Mouse (Mus musculus): ENCODE measurements at regions not wholly inside any gene's neighbourhood (a gene's known extent, or its start where the extent isn't known, plus 50 kb on each side); places are given as distances from the start of the nearest gene placed in this dataset.
"Not testable (repeated sequence)": the region's sequence is repeated elsewhere in the genome, so short reads cannot be mapped to it uniquely, and the experiment has no call there.

DNA sequence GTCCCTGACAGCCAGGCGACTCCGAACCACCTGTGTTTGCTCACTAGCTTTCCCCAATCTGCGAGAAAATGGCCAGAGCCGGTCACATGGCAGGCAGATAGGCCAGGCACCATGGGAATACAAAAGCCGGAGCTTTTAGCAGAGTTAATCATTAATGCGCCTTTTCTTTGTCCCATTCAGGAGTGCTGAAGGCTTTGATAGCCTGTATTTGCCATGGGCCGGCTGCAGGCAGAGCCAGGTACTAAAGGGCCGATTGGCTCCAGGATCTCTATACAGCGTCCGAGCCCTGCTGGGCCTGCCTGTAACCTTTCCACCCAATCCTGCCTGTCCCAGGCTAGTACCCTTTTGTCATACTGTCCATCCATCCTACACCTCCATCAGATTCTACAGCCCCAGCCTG, 78.1 kb downstream of the Foxa2 start:
- Histone ChIP-seq H3K4me1 (ENCODE audit: control insufficient read depth, insufficient read depth, low read length) (no peaks in the 10 kb centered on the region), H3K27me3 (ENCODE audit: control insufficient read depth, insufficient read depth, low read length) (no peaks in the 10 kb centered on the region), H3K9ac (ENCODE audit: low read length) (no peak overlapping the region), H3K36me3 (ENCODE audit: control insufficient read depth, insufficient read depth) (no peaks in the 10 kb centered on the region), H3K27ac (ENCODE audit: low read length) (no peak overlapping the region), H3K9me3 (replicated peaks; ENCODE audit: control insufficient read depth, low read length) (no peaks in the 10 kb centered on the region), H3K4me2 (ENCODE audit: low read depth, low read length) (no peak overlapping the region), H3K4me3 (ENCODE audit: low read length) (no peak overlapping the region)
- ATAC-seq (replicated peaks; ENCODE audit: extremely low read depth, insufficient read depth, low FRiP score) = no peak
- 51% methylated on average over 10 of the region's 10 CpGs for WGBS

DNA sequence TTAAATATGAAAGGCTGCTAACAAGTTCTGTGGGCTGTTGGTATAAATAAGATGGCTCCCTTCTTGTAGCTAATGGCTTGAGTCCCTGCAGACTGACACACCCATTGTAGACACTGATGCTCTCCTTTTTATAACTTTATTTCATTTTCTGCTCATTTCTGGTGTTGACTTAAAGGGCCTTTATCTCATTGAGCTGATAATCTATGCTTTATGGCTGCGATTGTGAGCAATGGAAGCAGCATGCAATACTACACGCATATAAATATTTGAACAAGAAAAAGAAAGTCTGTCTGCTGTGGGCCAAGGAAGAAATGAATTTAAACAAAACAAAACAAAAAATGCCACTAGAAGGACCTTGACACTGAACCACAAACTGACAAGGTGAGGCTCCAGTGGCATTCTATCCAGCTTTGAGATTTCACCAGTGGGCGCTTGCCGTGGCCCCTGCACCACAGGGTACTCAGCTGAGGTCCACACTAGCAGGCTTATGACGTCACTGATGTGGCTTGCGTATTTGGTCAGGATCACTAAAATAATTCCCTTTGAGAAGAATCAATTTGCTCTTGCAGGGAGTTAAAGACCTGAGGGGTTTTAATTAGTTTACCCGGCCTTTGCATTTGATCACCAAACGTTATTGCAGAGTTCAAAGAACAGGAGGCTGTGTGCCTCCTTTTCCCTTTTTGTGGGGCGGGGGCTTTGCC, 78.8 kb downstream of the Foxa2 start:
- H3K27me3 ChIP-seq (ENCODE audit: control insufficient read depth, insufficient read depth, low read length) = no peaks in the 10 kb centered on the region
- H3K4me3 ChIP-seq (ENCODE audit: low read length) = no peak overlapping the region
- H3K36me3 ChIP-seq (ENCODE audit: control insufficient read depth, insufficient read depth) = no peaks in the 10 kb centered on the region
- no peaks in the 10 kb centered on the region for H3K9me3 ChIP-seq (replicated peaks; ENCODE audit: control insufficient read depth, low read length)
- no peaks in the 10 kb centered on the region for H3K4me1 ChIP-seq (ENCODE audit: control insufficient read depth, insufficient read depth, low read length)
- WGBS = 58% methylated on average over 9 of the region's 9 CpGs
- no peak overlapping the region for H3K9ac ChIP-seq (ENCODE audit: low read length)
- no peak for ATAC-seq (replicated peaks; ENCODE audit: extremely low read depth, insufficient read depth, low FRiP score)
- H3K27ac ChIP-seq (ENCODE audit: low read length) = no peak overlapping the region
- no peak overlapping the region for H3K4me2 ChIP-seq (ENCODE audit: low read depth, low read length)

DNA sequence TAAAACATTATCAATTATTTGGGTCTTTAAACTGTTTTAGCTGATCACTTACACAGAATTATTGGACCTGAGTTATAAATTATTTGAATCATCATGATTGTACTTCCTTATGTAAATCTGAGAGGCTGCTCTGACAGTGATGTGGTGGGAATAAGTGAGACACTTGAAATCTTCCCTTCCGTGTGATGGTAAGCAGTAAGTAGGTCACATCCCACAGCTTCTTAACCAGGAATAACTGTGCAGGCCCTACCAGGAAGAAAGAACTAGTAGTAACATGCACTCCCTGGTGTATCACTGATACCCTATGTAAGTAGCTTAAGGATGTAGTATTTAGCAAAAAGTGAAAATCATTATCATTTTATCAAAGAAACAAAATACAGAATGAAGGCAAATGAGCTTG, 83.5 kb downstream of the Foxa2 start:
- not testable (repeated sequence) for ATAC-seq (replicated peaks; ENCODE audit: extremely low read depth, insufficient read depth, low FRiP score); H3K4me2 ChIP-seq (ENCODE audit: low read depth, low read length); H3K4me3 ChIP-seq (ENCODE audit: low read length); H3K27ac ChIP-seq (ENCODE audit: low read length); H3K4me1 ChIP-seq (ENCODE audit: control insufficient read depth, insufficient read depth, low read length); H3K27me3 ChIP-seq (ENCODE audit: control insufficient read depth, insufficient read depth, low read length); H3K9ac ChIP-seq (ENCODE audit: low read length); H3K36me3 ChIP-seq (ENCODE audit: control insufficient read depth, insufficient read depth); H3K9me3 ChIP-seq (replicated peaks; ENCODE audit: control insufficient read depth, low read length)
- WGBS = 68% methylated on average over 1 of the region's 1 CpGs

DNA sequence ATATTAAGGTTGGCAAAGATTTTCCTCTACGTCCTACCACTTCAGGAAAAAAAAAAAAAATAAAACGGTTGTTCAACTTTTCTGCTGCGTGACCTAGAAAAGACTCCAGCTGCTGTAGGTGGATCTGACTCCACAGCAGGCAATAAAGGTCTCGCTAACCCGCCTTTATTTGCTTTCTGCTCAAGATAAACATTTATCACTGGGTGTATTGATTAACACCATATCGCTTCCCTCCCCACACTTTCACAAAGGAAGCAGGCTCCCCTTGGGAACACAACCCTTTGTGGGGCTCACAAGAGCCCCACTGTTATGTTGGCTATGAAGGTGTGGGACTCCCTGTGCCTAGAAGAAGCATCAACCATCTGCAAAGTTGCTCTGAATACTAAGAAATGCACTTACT, 85.1 kb downstream of the Foxa2 start:
- no peak overlapping the region for H3K4me2 ChIP-seq (ENCODE audit: low read depth, low read length)
- ATAC-seq (replicated peaks; ENCODE audit: extremely low read depth, insufficient read depth, low FRiP score) = no peak
- no peaks in the 10 kb centered on the region for H3K9me3 ChIP-seq (replicated peaks; ENCODE audit: control insufficient read depth, low read length)
- no peaks in the 10 kb centered on the region for H3K4me1 ChIP-seq (ENCODE audit: control insufficient read depth, insufficient read depth, low read length)
- H3K27me3 ChIP-seq (ENCODE audit: control insufficient read depth, insufficient read depth, low read length) = no peaks in the 10 kb centered on the region; the same call in 1 of the 2 replicates
- WGBS = 41% methylated on average over 6 of the region's 6 CpGs
- H3K9ac ChIP-seq (ENCODE audit: low read length) = no peak overlapping the region
- H3K36me3 ChIP-seq (ENCODE audit: control insufficient read depth, insufficient read depth) = no peaks in the 10 kb centered on the region
- H3K4me3 ChIP-seq (ENCODE audit: low read length) = no peak overlapping the region
- no peak overlapping the region for H3K27ac ChIP-seq (ENCODE audit: low read length)

DNA sequence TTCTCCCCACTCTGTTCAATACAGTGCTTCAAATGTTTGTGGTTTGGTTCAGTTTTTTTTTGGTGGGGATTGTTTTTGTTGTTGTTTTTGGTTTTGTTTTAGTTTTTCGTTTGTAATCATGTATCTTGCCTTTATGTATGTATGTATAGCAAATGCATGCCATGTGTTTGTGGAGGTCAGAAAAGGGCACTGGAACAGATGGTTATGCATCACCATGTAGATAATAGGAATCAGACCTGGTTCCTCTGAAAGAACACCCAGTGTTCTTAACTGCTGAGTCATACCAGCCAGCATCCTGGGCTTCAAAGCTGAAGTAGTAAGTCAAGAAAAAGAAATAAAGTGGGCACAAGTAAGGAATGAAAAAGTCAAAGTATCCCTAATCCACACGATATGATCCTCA, 92.6 kb downstream of the Foxa2 start:
- Histone ChIP-seq H3K9me3 (replicated peaks; ENCODE audit: control insufficient read depth, low read length) (no peaks in the 10 kb centered on the region), H3K27me3 (ENCODE audit: control insufficient read depth, insufficient read depth, low read length) (no peaks in the 10 kb centered on the region), H3K4me3 (ENCODE audit: low read length) (no peak overlapping the region), H3K9ac (ENCODE audit: low read length) (no peak overlapping the region), H3K36me3 (ENCODE audit: control insufficient read depth, insufficient read depth) (no peaks in the 10 kb centered on the region), H3K27ac (ENCODE audit: low read length) (no peak overlapping the region), H3K4me2 (ENCODE audit: low read depth, low read length) (no peak overlapping the region), H3K4me1 (ENCODE audit: control insufficient read depth, insufficient read depth, low read length) (no peaks in the 10 kb centered on the region)
- ATAC-seq (replicated peaks; ENCODE audit: extremely low read depth, insufficient read depth, low FRiP score) = no peak
- 55% methylated on average over 2 of the region's 2 CpGs for WGBS

DNA sequence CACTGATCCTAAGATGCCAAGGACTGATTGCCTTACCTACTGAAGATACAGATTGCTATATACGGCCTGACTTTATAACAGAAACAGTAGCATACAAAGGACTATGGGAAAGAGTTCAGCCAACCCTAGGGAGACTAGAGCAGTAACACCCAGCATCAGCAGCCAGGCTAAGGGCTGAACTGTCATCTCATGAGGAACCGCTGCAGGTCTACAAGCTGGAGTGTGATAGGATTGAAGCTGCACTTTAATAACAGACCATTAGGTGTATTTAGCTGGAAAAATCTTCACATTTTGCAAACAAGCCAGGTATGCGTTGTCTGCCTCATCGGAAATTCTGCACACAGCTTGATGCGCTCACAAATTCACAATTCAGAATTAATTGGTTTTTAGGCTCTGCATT, 95.5 kb downstream of the Foxa2 start:
- Histone ChIP-seq H3K27ac (ENCODE audit: low read length) (no peak overlapping the region), H3K27me3 (ENCODE audit: control insufficient read depth, insufficient read depth, low read length) (no peaks in the 10 kb centered on the region), H3K36me3 (ENCODE audit: control insufficient read depth, insufficient read depth) (no peaks in the 10 kb centered on the region), H3K4me1 (ENCODE audit: control insufficient read depth, insufficient read depth, low read length) (no peaks in the 10 kb centered on the region), H3K9me3 (replicated peaks; ENCODE audit: control insufficient read depth, low read length) (no peaks in the 10 kb centered on the region), H3K4me3 (ENCODE audit: low read length) (no peak overlapping the region), H3K9ac (ENCODE audit: low read length) (no peak overlapping the region), H3K4me2 (ENCODE audit: low read depth, low read length) (no peak overlapping the region)
- 87% methylated on average over 5 of the region's 5 CpGs for WGBS
- no peak for ATAC-seq (replicated peaks; ENCODE audit: extremely low read depth, insufficient read depth, low FRiP score)

DNA sequence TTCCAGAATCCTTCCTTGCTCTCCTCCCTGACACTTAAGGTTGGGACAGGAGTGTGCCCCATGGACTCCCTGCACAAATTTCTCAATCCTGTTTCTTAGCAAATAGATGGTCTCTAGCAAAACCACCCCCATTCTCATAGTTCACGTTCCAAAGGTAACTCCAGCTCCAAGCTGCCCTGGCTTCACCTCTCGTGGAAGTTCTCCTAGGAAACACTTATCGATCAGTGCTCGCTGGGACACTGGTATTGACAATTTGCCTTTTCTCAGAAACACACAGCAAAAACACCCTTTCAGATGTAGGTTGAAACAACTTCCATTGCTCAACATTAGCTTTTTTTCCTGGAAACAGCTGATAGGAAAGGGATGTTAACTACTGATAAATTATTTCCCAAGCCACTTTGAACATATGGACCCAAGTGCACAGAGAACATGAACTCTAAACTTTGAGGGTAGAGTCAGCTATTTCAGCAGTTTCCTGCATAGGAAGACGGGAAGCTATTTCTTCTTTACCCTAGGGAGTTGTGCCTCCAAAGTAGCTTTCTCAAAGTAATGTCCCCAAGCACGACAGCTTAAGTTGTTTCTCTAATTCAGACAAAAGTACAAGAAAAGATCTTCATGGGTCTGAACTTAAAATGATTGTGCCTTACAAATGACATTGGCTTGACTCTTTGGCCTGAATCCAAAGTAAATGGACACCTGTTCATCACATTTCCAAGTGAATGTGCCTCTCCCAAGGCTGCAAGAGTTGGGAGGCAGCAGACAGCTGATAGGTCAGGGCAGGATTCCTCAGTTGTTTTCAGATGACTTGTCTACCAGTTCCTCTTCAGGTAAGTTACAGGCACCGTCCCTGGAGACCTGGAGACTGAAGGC, 102.4 kb downstream of the Foxa2 start:
- H3K4me1 ChIP-seq (ENCODE audit: control insufficient read depth, insufficient read depth, low read length) = no peaks in the 10 kb centered on the region
- H3K9me3 ChIP-seq (replicated peaks; ENCODE audit: control insufficient read depth, low read length) = no peaks in the 10 kb centered on the region
- no peaks in the 10 kb centered on the region for H3K27me3 ChIP-seq (ENCODE audit: control insufficient read depth, insufficient read depth, low read length)
- H3K36me3 ChIP-seq (ENCODE audit: control insufficient read depth, insufficient read depth) = no peaks in the 10 kb centered on the region
- H3K9ac ChIP-seq (ENCODE audit: low read length) = no peak overlapping the region
- H3K4me2 ChIP-seq (ENCODE audit: low read depth, low read length) = no peak overlapping the region
- ATAC-seq (replicated peaks; ENCODE audit: extremely low read depth, insufficient read depth, low FRiP score) = no peak
- no peak overlapping the region for H3K27ac ChIP-seq (ENCODE audit: low read length)
- no peak overlapping the region for H3K4me3 ChIP-seq (ENCODE audit: low read length)
- WGBS = 73% methylated on average over 7 of the region's 7 CpGs

DNA sequence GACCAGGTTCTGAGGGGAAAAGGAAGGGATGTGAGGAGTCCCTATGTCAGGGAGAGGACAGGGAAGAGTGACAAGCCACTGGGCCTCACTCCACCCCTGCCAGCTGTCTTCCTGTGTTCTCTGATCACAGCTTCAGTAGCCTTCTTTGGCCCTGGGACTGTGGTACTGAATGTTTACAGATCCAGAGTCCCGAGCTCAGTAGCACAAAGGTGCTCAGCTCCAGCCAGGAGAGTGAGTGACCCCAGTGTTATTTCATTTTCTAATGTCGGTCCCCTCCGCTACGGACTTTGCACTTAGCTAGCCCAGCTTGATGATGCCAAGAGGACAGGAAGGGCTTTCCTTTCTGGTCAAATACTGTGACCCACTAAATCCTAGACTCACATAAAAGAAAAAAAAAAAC, 104.2 kb downstream of the Foxa2 start:
- Histone ChIP-seq H3K4me2 (ENCODE audit: low read depth, low read length) (no peak overlapping the region), H3K4me3 (ENCODE audit: low read length) (no peak overlapping the region), H3K36me3 (ENCODE audit: control insufficient read depth, insufficient read depth) (no peaks in the 10 kb centered on the region), H3K9me3 (replicated peaks; ENCODE audit: control insufficient read depth, low read length) (no peaks in the 10 kb centered on the region), H3K4me1 (ENCODE audit: control insufficient read depth, insufficient read depth, low read length) (no peaks in the 10 kb centered on the region), H3K27me3 (ENCODE audit: control insufficient read depth, insufficient read depth, low read length) (no peaks in the 10 kb centered on the region), H3K27ac (ENCODE audit: low read length) (no peak overlapping the region), H3K9ac (ENCODE audit: low read length) (no peak overlapping the region)
- WGBS = 73% methylated on average over 4 of the region's 4 CpGs
- no peak for ATAC-seq (replicated peaks; ENCODE audit: extremely low read depth, insufficient read depth, low FRiP score)

DNA sequence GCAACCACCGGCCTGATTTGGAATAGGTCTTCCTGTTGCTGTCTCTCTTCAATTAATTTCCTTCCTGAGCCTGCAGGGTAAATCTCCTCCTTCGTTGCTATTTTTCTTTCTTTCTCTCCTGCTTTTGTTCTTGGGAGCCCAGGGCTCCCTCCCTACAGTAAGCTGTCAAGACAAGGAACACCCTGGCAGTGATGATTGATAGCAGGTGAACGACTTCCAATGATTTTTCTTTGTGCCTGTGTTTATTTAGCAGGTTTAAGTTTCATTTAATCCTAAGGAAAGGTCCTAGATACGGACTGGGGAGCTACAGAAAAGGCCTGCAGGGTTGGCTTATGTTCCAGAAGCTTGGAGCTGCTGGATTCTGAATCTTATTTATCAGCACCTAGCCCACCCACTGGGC, 105.5 kb downstream of the Foxa2 start:
- 30% methylated on average over 4 of the region's 4 CpGs for WGBS
- Histone ChIP-seq H3K9ac (ENCODE audit: low read length) (no peak overlapping the region), H3K27ac (ENCODE audit: low read length) (no peak overlapping the region), H3K4me1 (ENCODE audit: control insufficient read depth, insufficient read depth, low read length) (no peaks in the 10 kb centered on the region), H3K4me2 (ENCODE audit: low read depth, low read length) (no peak overlapping the region), H3K36me3 (ENCODE audit: control insufficient read depth, insufficient read depth) (no peaks in the 10 kb centered on the region), H3K27me3 (ENCODE audit: control insufficient read depth, insufficient read depth, low read length) (no peaks in the 10 kb centered on the region), H3K9me3 (replicated peaks; ENCODE audit: control insufficient read depth, low read length) (no peaks in the 10 kb centered on the region; the same call in 1 of the 2 replicates), H3K4me3 (ENCODE audit: low read length) (no peak overlapping the region)
- no peak for ATAC-seq (replicated peaks; ENCODE audit: extremely low read depth, insufficient read depth, low FRiP score)

Data from heart, embryonic 16.5 days (tissue).